Mouse (Mus musculus): Measurements from ENCODE around the gene Gfra1.

DNA sequence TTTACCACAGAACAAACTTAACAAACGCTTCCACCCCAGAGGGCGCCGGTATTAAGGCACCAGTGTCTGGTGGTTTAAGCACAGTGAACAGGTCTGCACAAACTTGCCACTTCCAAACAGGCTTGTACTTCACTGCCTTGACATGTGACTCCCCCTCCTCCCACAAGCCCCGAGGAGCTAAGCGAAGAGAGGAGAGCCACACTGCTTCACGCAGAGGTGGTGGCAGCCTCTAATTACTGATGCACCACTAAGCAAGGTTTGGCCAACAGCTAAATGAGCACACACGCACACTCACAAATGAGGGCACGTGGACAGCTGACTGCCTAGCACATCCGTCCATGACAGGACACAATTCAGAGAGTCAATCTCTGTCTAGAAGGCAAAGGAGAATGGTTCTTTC is 91.0 kb downstream of the Gfra1 start:
- TF ChIP-seq POLR2A (IDR thresholded peaks at IDR 0.05; ENCODE audit: borderline replicate concordance, extremely low read depth, insufficient read depth, insufficient read length, poor library complexity, severe bottlenecking) (no peak), CTCF (IDR thresholded peaks at IDR 0.05; ENCODE audit: borderline replicate concordance, extremely low read depth, insufficient read depth, insufficient read length) (no peak)

Measured in brain, embryonic 14.5 days (tissue).